In genomic region chr6:118064968-118065530, GRCm38 (mm10) we compare ENCODE assay signal across 8 mouse cellular contexts. TPM values are rescaled to one million over a fixed set of nuclear protein-coding genes. Genes with fewer than 3 reads are reported as not detected.
DNase-seq lines count a peak whose midpoint lies in the region; ATAC-seq and TF ChIP-seq lines count a peak whose summit lies in the region.

No protein-coding gene starts in this region.

- 0 out of 2 replicates have a peak overlapping the region, but pooled peaks have one; percentile 99 for H3K4me2 ChIP-seq in hindbrain, embryonic 12.5 days (replicated peaks)
- H3K4me2 ChIP-seq in neural tube, embryonic 13.5 days, result peak overlapping the region; percentile 98

- no peak for TF ChIP-seq POLR2A in spleen, adult 2 months (IDR thresholded peaks at IDR 0.05; ENCODE audit: low read depth, low read length)
- no peak for TF ChIP-seq POLR2A in embryonic fibroblast, embryonic 13.5 days (IDR thresholded peaks at IDR 0.05; ENCODE audit: low read depth, low read length)

- no peaks in the 10 kb centered on the region; the same call in 1 of the 2 replicates for H3K4me1 ChIP-seq in spleen, adult 2 months (ENCODE audit: control insufficient read depth, insufficient read depth, insufficient read length)
- H3K4me1 ChIP-seq in embryonic fibroblast, embryonic 13.5 days (ENCODE audit: control insufficient read depth, insufficient read depth, low read length), result no peaks in the 10 kb centered on the region
- peaks cover 17% of the 10 kb centered on the region for H3K4me1 ChIP-seq in hindbrain, embryonic 12.5 days
- H3K4me1 ChIP-seq in neural tube, embryonic 13.5 days (replicated peaks), result peaks cover 23% of the 10 kb centered on the region

- no peak overlapping the region for H3K9ac ChIP-seq in hindbrain, embryonic 12.5 days
- H3K9ac ChIP-seq in neural tube, embryonic 13.5 days, result peak overlapping the region; percentile 72; the same call in 1 of the 2 replicates

- no peaks in the 10 kb centered on the region for H3K9me3 ChIP-seq in hindbrain, embryonic 12.5 days (replicated peaks)
- H3K9me3 ChIP-seq in neural tube, embryonic 13.5 days, result no peaks in the 10 kb centered on the region

- no peaks in the 10 kb centered on the region for H3K36me3 ChIP-seq in spleen, adult 2 months (ENCODE audit: control insufficient read depth, insufficient read depth, low read length)
- no peaks in the 10 kb centered on the region for H3K36me3 ChIP-seq in hindbrain, embryonic 12.5 days
- no peaks in the 10 kb centered on the region for H3K36me3 ChIP-seq in neural tube, embryonic 13.5 days

- no peak overlapping the region for H3K4me3 ChIP-seq in spleen, adult 2 months (ENCODE audit: extremely low read depth, insufficient read depth, insufficient read length)
- no peak overlapping the region for H3K4me3 ChIP-seq in embryonic fibroblast, embryonic 13.5 days (ENCODE audit: insufficient read depth, low read length)
- no peak overlapping the region for H3K4me3 ChIP-seq in hindbrain, embryonic 12.5 days
- no peak overlapping the region; the same call in 1 of the 2 replicates for H3K4me3 ChIP-seq in neural tube, embryonic 13.5 days

- peak; percentile 32; the same call in 1 of the 2 replicates for TF ChIP-seq CTCF in spleen, adult 2 months (IDR thresholded peaks at IDR 0.05; ENCODE audit: extremely low read depth, insufficient read depth, insufficient read length, insufficient replicate concordance)
- TF ChIP-seq CTCF in embryonic fibroblast, embryonic 13.5 days (IDR thresholded peaks at IDR 0.05; ENCODE audit: borderline replicate concordance, insufficient read depth, low read length), result peak; percentile 60

- peak; percentile 59 for ATAC-seq in hindbrain, embryonic 12.5 days (ENCODE audit: low FRiP score)
- peak; percentile 51 for ATAC-seq in neural tube, embryonic 13.5 days (ENCODE audit: low read depth)

- H3K27ac ChIP-seq in spleen, adult 2 months (ENCODE audit: insufficient read depth, low read length), result no peak overlapping the region
- H3K27ac ChIP-seq in embryonic fibroblast, embryonic 13.5 days (ENCODE audit: insufficient read depth, low read length), result no peak overlapping the region
- H3K27ac ChIP-seq in hindbrain, embryonic 12.5 days, result no peak overlapping the region
- H3K27ac ChIP-seq in neural tube, embryonic 13.5 days (replicated peaks), result no peak overlapping the region

- DNase-seq in spleen, adult 2 months (ENCODE audit: low read depth in 1 of 2, low spot score in 2 of 2), result peak in 1 of 2 experiments; percentile 17
- no peak for DNase-seq in spleen, adult 12 weeks (ENCODE audit: low spot score)
- DNase-seq in brain, adult 2 months (ENCODE audit: low read depth, low spot score), result peak; percentile 86
- DNase-seq in lung, adult 18-20 months, result peak; percentile 72 to 81
- no peak for DNase-seq in right cerebral cortex, postnatal 36 days (ENCODE audit: low spot score in 2 of 2)

- 27% methylated on average over 7 of the region's 7 CpGs for WGBS in spleen, adult 2 months
- WGBS in hindbrain, embryonic 12.5 days, result 12% methylated on average over 7 of the region's 7 CpGs
- 10% methylated on average over 7 of the region's 7 CpGs for WGBS in neural tube, embryonic 13.5 days

- H3K27me3 ChIP-seq in spleen, adult 2 months (ENCODE audit: control insufficient read depth, insufficient read depth, low read length), result peaks cover 4% of the 10 kb centered on the region
- H3K27me3 ChIP-seq in hindbrain, embryonic 12.5 days, result peaks cover 47% of the 10 kb centered on the region
- peaks cover 38% of the 10 kb centered on the region for H3K27me3 ChIP-seq in neural tube, embryonic 13.5 days

RNA-seq across cellular contexts. Expression of gene Rasgef1a, which starts 53.8 kb away (rescaled TPM):
- polyA plus RNA-seq in spleen, adult 2 months (2012; rRNA removed), result 0.49 and 0.76 TPM in 2 replicates
- not detected in 2 replicates for polyA plus RNA-seq in embryonic fibroblast, embryonic 13.5 days (2011; ENCODE audit: insufficient read length, low read depth, missing spikeins)
- polyA plus RNA-seq in hindbrain, embryonic 12.5 days (2016; fragmentation: Nextera tagmentation; extraction: Ambion mirVana), result 0.21 and 0.38 TPM in 2 replicates
- 0.80 and 0.88 TPM in 2 replicates for polyA plus RNA-seq in neural tube, embryonic 13.5 days (2015; fragmentation: Nextera tagmentation; extraction: Ambion mirVana)

Comparison
In these comparisons a context has a peak if more than half of its experiments do, and no peak if none do; other contexts are left out.
1. DNase-seq: peak in brain, adult 2 months (single experiment) and lung, adult 18-20 months (2 of 2); none in spleen, adult 12 weeks (single experiment) and right cerebral cortex, postnatal 36 days (0 of 2).